Mouse (Mus musculus): ENCODE measurements around the gene Morf4l1. TPM values are rescaled to one million over a fixed set of nuclear protein-coding genes. Genes with fewer than 3 reads are reported as not detected.

The Morf4l1 gene
- polyA plus RNA-seq, 2 experiments: 96.7 to 128 TPM

DNA sequence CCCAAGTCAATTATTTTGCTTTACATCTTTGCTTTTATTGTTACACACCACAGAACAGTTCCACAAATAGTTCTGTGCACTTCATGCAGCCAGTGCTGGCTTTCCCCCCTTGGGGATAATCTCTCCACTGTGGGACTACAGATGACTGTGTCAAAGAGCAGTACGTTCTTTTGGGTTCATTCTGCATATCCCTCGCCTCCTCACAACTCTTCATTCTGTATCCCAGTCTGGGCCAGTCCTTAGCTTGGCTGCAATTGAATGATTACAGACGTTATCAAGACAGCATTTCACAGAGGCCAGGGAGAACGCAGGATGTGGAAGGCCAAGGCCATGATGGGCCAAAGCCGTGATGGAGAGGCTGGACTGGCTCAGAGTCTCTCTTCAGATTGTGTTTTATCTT is 32.3 kb upstream of the Morf4l1 start:
- Histone ChIP-seq H3K36me3 (replicated peaks; ENCODE audit: control insufficient read depth, insufficient read depth, low read depth) (no peaks in the 10 kb centered on the region), H3K4me1 (replicated peaks; ENCODE audit: control insufficient read depth in 2 of 2, insufficient read depth in 2 of 2, low read length in 1 of 2) (no peaks in the 10 kb centered on the region), H3K4me2 (ENCODE audit: low read depth) (no peak overlapping the region), H3K9ac (replicated peaks) (no peak overlapping the region), H3K4me3 (ENCODE audit: insufficient read depth in 1 of 2, low read depth in 2 of 2, low read length in 2 of 2) (no peak overlapping the region), H3K27me3 (ENCODE audit: control insufficient read depth, insufficient read depth, low read length) (no peaks in the 10 kb centered on the region), H3K9me3 (ENCODE audit: control insufficient read depth, low read length) (no peaks in the 10 kb centered on the region), H3K27ac (no peak overlapping the region)
- no peak for DNase-seq (ENCODE audit: low read depth in 3 of 3, low spot score in 3 of 3)
- WGBS (ENCODE audit: insufficient replicate concordance): 44% methylated on average over 5 of the region's 5 CpGs
- TF ChIP-seq CTCF (IDR thresholded peaks at IDR 0.05; ENCODE audit: low read depth) (no peak), EP300 (IDR thresholded peaks at IDR 0.05; ENCODE audit: low read depth) (no peak)
- no peak for ATAC-seq (ENCODE audit: insufficient read depth)

DNA sequence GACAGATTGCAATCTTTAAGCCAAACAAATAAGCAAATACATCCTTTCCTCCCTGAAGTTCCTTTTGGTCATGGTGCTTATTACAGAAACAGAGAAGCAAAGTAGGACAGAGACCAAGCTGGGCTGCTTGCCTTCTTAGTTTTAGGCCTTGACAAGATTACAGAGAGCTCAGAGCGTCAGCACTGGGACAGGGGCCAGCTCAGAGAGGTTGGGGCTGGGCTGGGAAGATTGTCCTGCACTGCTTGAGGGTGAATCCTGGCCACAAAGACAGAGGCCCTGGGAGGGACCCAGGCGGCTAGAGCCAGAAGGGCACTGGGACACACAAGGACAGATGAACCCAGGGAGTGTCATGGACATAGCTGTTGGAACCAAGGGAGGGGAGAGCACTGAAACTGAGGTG is 31.2 kb upstream of the Morf4l1 start:
- DNase-seq (ENCODE audit: low read depth in 3 of 3, low spot score in 3 of 3) (no peak), ATAC-seq (ENCODE audit: insufficient read depth) (no peak)
- Histone ChIP-seq H3K9ac (replicated peaks) (no peak overlapping the region), H3K4me3 (ENCODE audit: insufficient read depth in 1 of 2, low read depth in 2 of 2, low read length in 2 of 2) (no peak overlapping the region), H3K4me1 (replicated peaks; ENCODE audit: control insufficient read depth in 2 of 2, insufficient read depth in 2 of 2, low read length in 1 of 2) (no peaks in the 10 kb centered on the region), H3K27ac (no peak overlapping the region), H3K27me3 (ENCODE audit: control insufficient read depth, insufficient read depth, low read length) (no peaks in the 10 kb centered on the region), H3K9me3 (ENCODE audit: control insufficient read depth, low read length) (no peaks in the 10 kb centered on the region), H3K4me2 (ENCODE audit: low read depth) (no peak overlapping the region), H3K36me3 (replicated peaks; ENCODE audit: control insufficient read depth, insufficient read depth, low read depth) (no peaks in the 10 kb centered on the region)
- 28% methylated on average over 2 of the region's 2 CpGs for WGBS (ENCODE audit: insufficient replicate concordance)
- TF ChIP-seq CTCF (IDR thresholded peaks at IDR 0.05; ENCODE audit: low read depth) (no peak), EP300 (IDR thresholded peaks at IDR 0.05; ENCODE audit: low read depth) (no peak)

DNA sequence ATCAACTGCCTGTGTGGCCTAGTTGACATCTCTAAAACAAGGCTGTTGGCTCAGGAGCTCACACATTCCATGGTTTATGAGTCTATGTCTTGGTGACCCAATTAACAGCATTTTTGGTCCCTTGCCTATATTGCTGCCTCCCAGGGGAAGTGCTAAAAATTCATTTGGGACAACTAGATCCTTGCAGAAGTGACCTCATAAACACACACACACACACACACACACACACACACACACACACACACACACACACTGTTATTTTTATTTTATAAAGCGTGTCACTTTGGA is 22.0 kb upstream of the Morf4l1 start:
- ATAC-seq (ENCODE audit: insufficient read depth): no peak
- DNase-seq (ENCODE audit: low read depth in 3 of 3, low spot score in 3 of 3): no peak
- H3K36me3 ChIP-seq (replicated peaks; ENCODE audit: control insufficient read depth, insufficient read depth, low read depth): no peaks in the 10 kb centered on the region

DNA sequence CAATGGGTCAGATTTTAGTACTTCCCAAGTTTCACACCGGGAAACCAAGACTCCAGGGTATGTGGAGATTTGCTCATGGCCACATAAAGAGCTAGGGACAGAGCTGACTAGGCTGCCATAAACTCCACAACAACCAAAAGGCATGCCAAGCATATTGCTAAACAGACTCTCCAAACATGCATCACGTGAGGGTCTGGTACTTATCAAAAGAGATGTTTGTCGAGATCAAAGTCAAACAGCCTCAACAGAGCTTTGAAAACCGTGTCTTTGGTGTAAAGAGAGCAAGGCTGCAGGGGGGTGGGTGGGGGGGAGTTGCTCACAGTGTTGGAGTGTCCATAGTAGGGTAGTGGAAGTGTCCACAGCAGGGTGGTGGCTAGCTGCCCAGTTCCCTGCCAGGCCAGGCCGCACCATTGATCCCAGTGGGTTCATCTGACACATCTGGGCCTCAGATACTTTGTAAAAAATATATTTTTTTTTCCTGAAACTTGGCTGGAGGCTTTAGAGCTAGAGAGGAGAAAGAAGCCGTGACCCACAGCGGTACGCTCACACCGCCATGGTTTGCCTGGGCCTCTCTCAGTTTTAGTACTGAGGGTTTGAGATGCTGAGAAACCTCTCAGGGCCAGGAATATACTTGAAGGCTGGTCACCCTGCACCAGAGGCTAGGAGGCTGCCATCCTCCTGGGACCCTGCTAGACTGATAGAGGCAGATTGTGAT is 21.5 kb upstream of the Morf4l1 start:
- DNase-seq (ENCODE audit: low read depth in 3 of 3, low spot score in 3 of 3) (no peak), ATAC-seq (ENCODE audit: insufficient read depth) (no peak)

More for the DNA sequence above, 22.0 kb upstream of the Morf4l1 start:
- no peaks in the 10 kb centered on the region for H3K9me3 ChIP-seq (ENCODE audit: control insufficient read depth, low read length)
- no peak overlapping the region for H3K4me3 ChIP-seq (ENCODE audit: insufficient read depth in 1 of 2, low read depth in 2 of 2, low read length in 2 of 2)
- no peak overlapping the region for H3K27ac ChIP-seq
- 0 out of 4 replicates have a peak, but pooled peaks cover 0 to 3% of the 10 kb centered on the region in 2 experiments for H3K4me1 ChIP-seq (replicated peaks; ENCODE audit: control insufficient read depth in 2 of 2, insufficient read depth in 2 of 2, low read length in 1 of 2)
- no peak overlapping the region for H3K9ac ChIP-seq (replicated peaks)
- H3K27me3 ChIP-seq (ENCODE audit: control insufficient read depth, insufficient read depth, low read length): no peaks in the 10 kb centered on the region
- no peak for TF ChIP-seq CTCF (IDR thresholded peaks at IDR 0.05; ENCODE audit: low read depth)
- no peak for TF ChIP-seq EP300 (IDR thresholded peaks at IDR 0.05; ENCODE audit: low read depth)
- 73% methylated on average over 1 of the region's 1 CpGs for WGBS (ENCODE audit: insufficient replicate concordance)
- no peak overlapping the region for H3K4me2 ChIP-seq (ENCODE audit: low read depth)

DNA sequence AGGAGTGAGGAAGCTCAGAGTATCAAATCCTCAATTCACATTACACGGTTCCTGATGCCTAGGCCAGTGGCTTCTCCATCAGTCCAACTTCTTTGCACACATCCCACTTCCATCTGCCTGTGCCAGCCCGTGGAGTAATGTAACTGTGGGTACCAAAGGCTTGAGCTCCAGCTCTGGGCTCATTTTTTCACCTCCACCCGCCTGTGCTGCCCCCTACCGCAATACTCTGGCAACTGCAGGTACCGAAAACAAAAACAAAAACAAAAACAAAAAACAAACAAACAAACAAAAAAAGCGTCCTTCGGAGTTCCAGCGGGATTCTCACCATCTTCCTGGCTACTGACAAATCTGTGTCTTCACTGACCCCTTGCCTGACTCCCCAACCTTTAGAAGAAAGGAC is 20.9 kb upstream of the Morf4l1 start:
- TF ChIP-seq EP300 (IDR thresholded peaks at IDR 0.05; ENCODE audit: low read depth): no peak
- TF ChIP-seq CTCF (IDR thresholded peaks at IDR 0.05; ENCODE audit: low read depth): peak; percentile 56
- Histone ChIP-seq H3K4me2 (ENCODE audit: low read depth) (no peak overlapping the region), H3K36me3 (replicated peaks; ENCODE audit: control insufficient read depth, insufficient read depth, low read depth) (no peaks in the 10 kb centered on the region), H3K4me3 (ENCODE audit: insufficient read depth in 1 of 2, low read depth in 2 of 2, low read length in 2 of 2) (no peak overlapping the region), H3K4me1 (replicated peaks; ENCODE audit: control insufficient read depth in 2 of 2, insufficient read depth in 2 of 2, low read length in 1 of 2) (0 out of 4 replicates have a peak, but pooled peaks cover 0 to 3% of the 10 kb centered on the region in 2 experiments), H3K9ac (replicated peaks) (no peak overlapping the region), H3K9me3 (ENCODE audit: control insufficient read depth, low read length) (no peaks in the 10 kb centered on the region), H3K27ac (no peak overlapping the region), H3K27me3 (ENCODE audit: control insufficient read depth, insufficient read depth, low read length) (no peaks in the 10 kb centered on the region)
- WGBS (ENCODE audit: insufficient replicate concordance): 62% methylated on average over 8 of the region's 8 CpGs
- ATAC-seq (ENCODE audit: insufficient read depth) (no peak), DNase-seq (ENCODE audit: low read depth in 3 of 3, low spot score in 3 of 3) (no peak)

More for the DNA sequence above, 21.5 kb upstream of the Morf4l1 start:
- 61% methylated on average over 9 of the region's 9 CpGs for WGBS (ENCODE audit: insufficient replicate concordance)
- no peaks in the 10 kb centered on the region for H3K9me3 ChIP-seq (ENCODE audit: control insufficient read depth, low read length)
- no peaks in the 10 kb centered on the region for H3K27me3 ChIP-seq (ENCODE audit: control insufficient read depth, insufficient read depth, low read length)
- H3K27ac ChIP-seq: no peak overlapping the region
- TF ChIP-seq CTCF (IDR thresholded peaks at IDR 0.05; ENCODE audit: low read depth): no peak
- TF ChIP-seq EP300 (IDR thresholded peaks at IDR 0.05; ENCODE audit: low read depth): no peak
- no peak overlapping the region for H3K4me2 ChIP-seq (ENCODE audit: low read depth)
- no peak overlapping the region for H3K4me3 ChIP-seq (ENCODE audit: insufficient read depth in 1 of 2, low read depth in 2 of 2, low read length in 2 of 2)
- H3K4me1 ChIP-seq (replicated peaks; ENCODE audit: control insufficient read depth in 2 of 2, insufficient read depth in 2 of 2, low read length in 1 of 2): 0 out of 4 replicates have a peak, but pooled peaks cover 0 to 3% of the 10 kb centered on the region in 2 experiments
- H3K36me3 ChIP-seq (replicated peaks; ENCODE audit: control insufficient read depth, insufficient read depth, low read depth): no peaks in the 10 kb centered on the region
- no peak overlapping the region for H3K9ac ChIP-seq (replicated peaks)

All from liver, embryonic 14.5 days (tissue).